Mouse (Mus musculus) bone marrow, adult 2 months (tissue): ENCODE measurements around the gene Eno4. TPM values are rescaled to one million over a fixed set of nuclear protein-coding genes. Genes with fewer than 3 reads are reported as not detected.

Experiments
- H3K27ac ChIP-seq: fragments of 200-500 bp; 2 replicates; pipeline ENCODE4 v1.5.1; 2012; ENCODE audit warnings: low read depth, mild to moderate bottlenecking, control low read depth, inconsistent platforms, low read length; ENCODE audit not compliant: control insufficient read depth, poor library complexity, insufficient read depth
- H3K4me1 ChIP-seq: fragments of 200-500 bp; 2 replicates; pipeline ENCODE4 v1.6.1; 2011; ENCODE audit warnings: low read length; ENCODE audit not compliant: control insufficient read depth, insufficient read depth
- H3K4me3 ChIP-seq: fragments of 200-500 bp; replicated peaks from 2 replicates; pipeline ENCODE3; 2011; ENCODE audit warnings: mild to moderate bottlenecking, low read depth, low read length, control low read depth; ENCODE audit not compliant: control insufficient read depth
- CTCF ChIP-seq: fragments of 200-500 bp; IDR thresholded peaks from 2 replicates; pipeline ENCODE4 v1.5.1; 2011; ENCODE audit warnings: low read length, control low read depth; ENCODE audit not compliant: control insufficient read depth, insufficient read depth
- POLR2A ChIP-seq: fragments of 200-500 bp; IDR thresholded peaks from 2 replicates; pipeline ENCODE4 v1.6.1; 2011; ENCODE audit warnings: low read depth, mild to moderate bottlenecking, control low read depth, low read length, borderline replicate concordance; ENCODE audit not compliant: control insufficient read depth
- WGBS: fragments of 180-500 bp; shearing (Covaris S2); methylation state at CpG from one replicate; pipeline ENCODE4 v1.1.7; 2018; 5-methylcytosine and 5-hydroxymethylcytosine counted together
- polyA plus RNA-seq: library from polyadenylated mRNA; stranded (reverse); fragments of >200 nt; gene quantifications from 2 replicates; pipeline ENCODE4 v1.2.4, GENCODE M21; 2011; ENCODE audit warnings: low replicate concordance; ENCODE audit not compliant: missing spikeins, insufficient read depth, insufficient read length

Eno4 gene
- polyA plus RNA-seq, 1 experiment, result not detected

DNA sequence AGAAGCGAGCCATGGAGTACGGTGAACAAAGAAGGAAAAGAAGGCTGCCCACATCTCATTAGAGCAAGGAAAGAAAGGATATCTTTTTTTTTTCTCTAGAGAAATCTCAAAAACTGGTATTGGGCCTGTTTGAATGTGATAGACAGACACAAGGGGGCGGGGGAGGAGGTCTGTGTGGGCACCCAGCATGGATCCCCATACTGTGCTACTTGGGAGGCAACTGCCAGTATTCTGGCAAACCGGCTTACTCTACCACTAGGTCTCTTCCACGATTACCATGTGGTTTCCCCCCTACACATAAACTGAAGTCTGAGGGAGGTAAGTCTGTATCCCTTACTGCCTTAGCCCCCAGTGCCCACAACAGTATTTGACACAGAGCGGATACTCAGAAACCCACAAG, 59.6 kb downstream of the Eno4 start:
- TF ChIP-seq POLR2A, result no peak
- no peak for TF ChIP-seq CTCF
- Histone ChIP-seq H3K4me1 (no peaks in the 10 kb centered on the region), H3K4me3 (no peak overlapping the region), H3K27ac (no peak overlapping the region)
- 76% methylated on average over 6 of the region's 6 CpGs for WGBS

DNA sequence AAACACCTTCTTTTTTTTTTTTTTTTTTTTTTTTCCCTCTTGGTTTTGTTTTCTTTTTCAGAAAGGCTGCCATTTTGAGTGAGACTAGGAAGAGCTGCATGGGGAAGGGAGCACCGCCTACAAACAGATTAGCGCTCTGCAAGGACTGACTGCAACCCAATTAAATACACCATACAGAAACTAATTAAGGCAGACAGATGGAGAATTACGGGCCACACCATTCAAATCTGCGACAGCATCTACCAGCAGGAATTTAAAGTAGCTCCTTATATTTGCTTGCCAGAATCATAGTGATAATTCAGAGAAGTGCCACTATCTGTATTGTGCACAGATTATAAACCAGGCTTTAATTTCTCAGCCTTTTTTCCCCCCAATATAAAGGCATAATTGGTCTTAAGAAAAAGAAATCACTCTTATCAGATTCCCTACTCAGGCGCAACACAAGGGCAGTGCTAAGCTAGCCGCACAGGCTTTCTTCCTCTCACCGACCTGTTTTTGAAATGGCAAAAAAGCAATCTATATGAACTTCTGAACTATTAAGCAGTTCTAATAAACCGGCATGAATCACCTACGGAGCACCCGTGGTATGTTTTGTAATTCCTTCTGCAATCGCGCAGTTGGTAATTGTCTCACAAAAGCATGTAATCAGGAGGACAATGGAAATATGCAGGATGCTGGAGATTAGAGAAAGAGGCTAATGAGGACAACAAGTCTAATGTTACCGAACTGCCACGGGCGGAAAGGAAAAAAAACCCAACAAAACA, 63.5 kb downstream of the Eno4 start:
- Histone ChIP-seq H3K27ac (no peak overlapping the region), H3K4me3 (no peak overlapping the region), H3K4me1 (no peaks in the 10 kb centered on the region)
- WGBS, result 78% methylated on average over 15 of the region's 15 CpGs
- TF ChIP-seq CTCF (no peak), POLR2A (no peak)

DNA sequence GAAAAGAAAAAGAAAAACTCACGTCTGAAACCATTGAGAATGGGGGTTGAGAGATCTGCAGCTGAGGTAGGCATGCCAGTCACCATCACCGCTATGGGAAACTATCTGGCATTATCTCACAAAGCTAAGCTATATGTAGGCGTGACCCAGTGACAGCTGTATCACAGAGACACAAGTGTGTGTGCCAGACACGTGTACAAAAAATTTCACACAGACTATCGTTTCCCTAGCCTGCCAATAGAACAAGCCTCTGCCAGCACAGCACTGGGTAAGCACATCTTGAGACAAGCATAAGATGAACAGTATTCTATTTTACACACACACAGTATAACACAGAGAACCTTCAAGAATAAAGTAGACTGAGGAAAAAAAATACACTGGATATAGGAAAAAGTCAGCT, 67.6 kb downstream of the Eno4 start:
- no peaks in the 10 kb centered on the region for H3K4me1 ChIP-seq
- no peak overlapping the region for H3K4me3 ChIP-seq
- no peak overlapping the region for H3K27ac ChIP-seq
- WGBS, result 72% methylated on average over 5 of the region's 5 CpGs
- TF ChIP-seq CTCF (no peak), POLR2A (no peak)

Other genes with a start within 250 kb of the Eno4 start
- gene Pnliprp1, start 214.5 kb upstream of the Eno4 start, polyA plus RNA-seq, result not detected in 2 replicates
- gene Pnliprp2, start 183.7 kb upstream of the Eno4 start, polyA plus RNA-seq, result not detected in 2 replicates
- gene 1700019N19Rik, start 149.0 kb upstream of the Eno4 start, polyA plus RNA-seq, result not detected in 2 replicates
- 0.92 and 2.3 TPM in 2 replicates for gene Hspa12a, start 229 bp downstream of the Eno4 start, polyA plus RNA-seq
- 0.49 and 1.0 TPM in 2 replicates for gene Shtn1, start 132.7 kb downstream of the Eno4 start, polyA plus RNA-seq
- gene Vax1, start 226.6 kb downstream of the Eno4 start, polyA plus RNA-seq, result not detected in 2 replicates